Mouse (Mus musculus) erythroblast, embryonic 14.5 days (primary cell): ENCODE data around the gene Sox10.

Experiments
- GATA1 ChIP-seq: IDR thresholded peaks from 2 replicates; pipeline ENCODE4 v1.6.1; 2012; ENCODE audit warnings: low read length, inconsistent platforms, mixed read lengths
- TAL1 ChIP-seq: IDR thresholded peaks from 3 replicates; pipeline ENCODE4 v1.6.1; 2012; ENCODE audit warnings: low read length, inconsistent platforms, mixed read lengths

GRCm38 (mm10) chr15:79119491-79119890 lies 45.5 kb downstream of the Sox10 start:
- no peak for TF ChIP-seq TAL1
- no peak for TF ChIP-seq GATA1
